Mouse (Mus musculus): ENCODE results near the gene Gm20822. TPM values are rescaled to one million over a fixed set of nuclear protein-coding genes. Genes with fewer than 3 reads are reported as not detected.
"Not testable (repeated sequence)": the region's sequence is repeated elsewhere in the genome, so short reads cannot be mapped to it uniquely, and the experiment has no call there.

The Gm20822 gene
- not detected in 2 replicates for polyA plus RNA-seq (2015; fragmentation: Nextera tagmentation; extraction: Ambion mirVana)

DNA sequence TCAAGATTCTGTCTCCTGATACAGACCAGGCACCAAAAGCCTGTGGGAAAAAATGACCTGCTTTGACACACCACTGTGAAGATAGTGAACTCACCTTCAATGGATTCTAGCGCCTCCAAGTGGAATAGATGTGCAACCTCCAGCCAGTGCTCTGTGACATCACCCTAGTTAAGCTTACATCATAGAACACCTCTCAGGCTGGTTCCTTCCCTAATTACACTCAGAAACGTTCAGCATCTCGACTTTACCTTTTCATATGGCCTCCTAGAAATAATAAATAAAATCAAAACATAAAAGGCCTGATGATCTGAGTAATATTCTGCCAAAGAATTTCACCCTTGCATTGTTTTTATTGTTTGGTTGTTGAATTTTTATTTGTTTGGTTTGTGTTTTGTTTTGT, at the start of gene Gm20822:
Gm20822 (minus strand) TSS at position 101 of the 400 bp plus-strand sequence.
- not testable (repeated sequence) for DNase-seq (ENCODE audit: low spot score)

Measured in thymus, postnatal 0 days (tissue).